Mouse (Mus musculus): ENCODE measurements around the gene Batf3. TPM values are rescaled to one million over a fixed set of nuclear protein-coding genes. Genes with fewer than 3 reads are reported as not detected.

Gene Batf3
- polyA plus RNA-seq, 1 experiment from 2014 or later: 2.2 TPM

GRCm38 (mm10) chr1:191114868-191115267 lies 17.2 kb downstream of the Batf3 start:
- WGBS: 82% methylated on average over 7 of the region's 7 CpGs
- no peaks in the 10 kb centered on the region for H3K4me1 ChIP-seq (ENCODE audit: control insufficient read depth, insufficient read depth, low read length)
- H3K27me3 ChIP-seq (ENCODE audit: control insufficient read depth, insufficient read depth, low read length): no peaks in the 10 kb centered on the region
- H3K27ac ChIP-seq (ENCODE audit: low read depth, low read length): no peak overlapping the region
- no peaks in the 10 kb centered on the region for H3K9me3 ChIP-seq (ENCODE audit: control insufficient read depth, low read length)
- H3K36me3 ChIP-seq (ENCODE audit: control insufficient read depth, insufficient read depth, low read length): no peaks in the 10 kb centered on the region
- no peak for ATAC-seq (ENCODE audit: low read depth)
- no peak overlapping the region for H3K4me3 ChIP-seq (ENCODE audit: low read depth, low read length)
- H3K4me2 ChIP-seq (ENCODE audit: low read depth, low read length): no peak overlapping the region
- H3K9ac ChIP-seq (replicated peaks; ENCODE audit: low read depth, low read length): no peak overlapping the region

GRCm38 (mm10) chr1:191115514-191116238 lies 18.0 kb downstream of the Batf3 start:
- no peak overlapping the region for H3K9ac ChIP-seq (replicated peaks; ENCODE audit: low read depth, low read length)
- H3K9me3 ChIP-seq (ENCODE audit: control insufficient read depth, low read length): no peaks in the 10 kb centered on the region
- H3K36me3 ChIP-seq (ENCODE audit: control insufficient read depth, insufficient read depth, low read length): no peaks in the 10 kb centered on the region
- WGBS: 76% methylated on average over 11 of the region's 11 CpGs
- H3K4me1 ChIP-seq (ENCODE audit: control insufficient read depth, insufficient read depth, low read length): no peaks in the 10 kb centered on the region
- no peak overlapping the region for H3K27ac ChIP-seq (ENCODE audit: low read depth, low read length)
- H3K4me3 ChIP-seq (ENCODE audit: low read depth, low read length): no peak overlapping the region
- peak; percentile 54; the same call in 1 of the 2 replicates for ATAC-seq (ENCODE audit: low read depth)
- H3K27me3 ChIP-seq (ENCODE audit: control insufficient read depth, insufficient read depth, low read length): no peaks in the 10 kb centered on the region
- no peak overlapping the region for H3K4me2 ChIP-seq (ENCODE audit: low read depth, low read length)

- 65% methylated on average over 3 of the region's 3 CpGs for WGBS
- H3K4me3 ChIP-seq (ENCODE audit: low read depth, low read length): no peak overlapping the region
- no peaks in the 10 kb centered on the region for H3K9me3 ChIP-seq (ENCODE audit: control insufficient read depth, low read length)
- H3K9ac ChIP-seq (replicated peaks; ENCODE audit: low read depth, low read length): no peak overlapping the region
- no peaks in the 10 kb centered on the region for H3K4me1 ChIP-seq (ENCODE audit: control insufficient read depth, insufficient read depth, low read length)
- H3K27me3 ChIP-seq (ENCODE audit: control insufficient read depth, insufficient read depth, low read length): no peaks in the 10 kb centered on the region
- no peak overlapping the region for H3K27ac ChIP-seq (ENCODE audit: low read depth, low read length)
- no peaks in the 10 kb centered on the region for H3K36me3 ChIP-seq (ENCODE audit: control insufficient read depth, insufficient read depth, low read length)
- no peak overlapping the region for H3K4me2 ChIP-seq (ENCODE audit: low read depth, low read length)
- ATAC-seq (ENCODE audit: low read depth): no peak
Measured at GRCm38 (mm10) chr1:191122744-191123143, 25.1 kb downstream of the Batf3 start.

- Histone ChIP-seq H3K36me3 (ENCODE audit: control insufficient read depth, insufficient read depth, low read length) (no peaks in the 10 kb centered on the region), H3K4me2 (ENCODE audit: low read depth, low read length) (no peak overlapping the region), H3K9me3 (ENCODE audit: control insufficient read depth, low read length) (no peaks in the 10 kb centered on the region), H3K4me1 (ENCODE audit: control insufficient read depth, insufficient read depth, low read length) (no peaks in the 10 kb centered on the region), H3K27me3 (ENCODE audit: control insufficient read depth, insufficient read depth, low read length) (no peaks in the 10 kb centered on the region), H3K27ac (ENCODE audit: low read depth, low read length) (no peak overlapping the region), H3K4me3 (ENCODE audit: low read depth, low read length) (no peak overlapping the region), H3K9ac (replicated peaks; ENCODE audit: low read depth, low read length) (no peak overlapping the region)
- 88% methylated on average over 2 of the region's 2 CpGs for WGBS
- ATAC-seq (ENCODE audit: low read depth): no peak
Measured at GRCm38 (mm10) chr1:191123696-191124095, 26.0 kb downstream of the Batf3 start.

GRCm38 (mm10) chr1:191124288-191124687 lies 26.6 kb downstream of the Batf3 start:
- no peaks in the 10 kb centered on the region for H3K9me3 ChIP-seq (ENCODE audit: control insufficient read depth, low read length)
- 70% methylated on average over 4 of the region's 4 CpGs for WGBS
- no peak for ATAC-seq (ENCODE audit: low read depth)
- no peaks in the 10 kb centered on the region for H3K27me3 ChIP-seq (ENCODE audit: control insufficient read depth, insufficient read depth, low read length)
- no peak overlapping the region for H3K27ac ChIP-seq (ENCODE audit: low read depth, low read length)
- H3K36me3 ChIP-seq (ENCODE audit: control insufficient read depth, insufficient read depth, low read length): no peaks in the 10 kb centered on the region
- no peak overlapping the region for H3K9ac ChIP-seq (replicated peaks; ENCODE audit: low read depth, low read length)
- no peak overlapping the region for H3K4me3 ChIP-seq (ENCODE audit: low read depth, low read length)
- no peak overlapping the region for H3K4me2 ChIP-seq (ENCODE audit: low read depth, low read length)
- H3K4me1 ChIP-seq (ENCODE audit: control insufficient read depth, insufficient read depth, low read length): no peaks in the 10 kb centered on the region

GRCm38 (mm10) chr1:191125811-191126638 lies 28.4 kb downstream of the Batf3 start:
- H3K9ac ChIP-seq (replicated peaks; ENCODE audit: low read depth, low read length): no peak overlapping the region
- no peak overlapping the region for H3K4me3 ChIP-seq (ENCODE audit: low read depth, low read length)
- H3K36me3 ChIP-seq (ENCODE audit: control insufficient read depth, insufficient read depth, low read length): no peaks in the 10 kb centered on the region
- H3K27me3 ChIP-seq (ENCODE audit: control insufficient read depth, insufficient read depth, low read length): no peaks in the 10 kb centered on the region
- no peaks in the 10 kb centered on the region for H3K4me1 ChIP-seq (ENCODE audit: control insufficient read depth, insufficient read depth, low read length)
- WGBS: 17% methylated on average over 38 of the region's 38 CpGs
- no peak overlapping the region for H3K27ac ChIP-seq (ENCODE audit: low read depth, low read length)
- no peaks in the 10 kb centered on the region for H3K9me3 ChIP-seq (ENCODE audit: control insufficient read depth, low read length)
- H3K4me2 ChIP-seq (ENCODE audit: low read depth, low read length): peak overlapping the region; percentile 43
- ATAC-seq (ENCODE audit: low read depth): 0 out of 2 replicates have a peak, but pooled peaks have one; percentile 24

GRCm38 (mm10) chr1:191131692-191132091 lies 34.0 kb downstream of the Batf3 start:
- Histone ChIP-seq H3K9me3 (ENCODE audit: control insufficient read depth, low read length) (no peaks in the 10 kb centered on the region), H3K4me2 (ENCODE audit: low read depth, low read length) (no peak overlapping the region), H3K4me1 (ENCODE audit: control insufficient read depth, insufficient read depth, low read length) (no peaks in the 10 kb centered on the region), H3K27me3 (ENCODE audit: control insufficient read depth, insufficient read depth, low read length) (no peaks in the 10 kb centered on the region), H3K4me3 (ENCODE audit: low read depth, low read length) (no peak overlapping the region), H3K9ac (replicated peaks; ENCODE audit: low read depth, low read length) (no peak overlapping the region), H3K36me3 (ENCODE audit: control insufficient read depth, insufficient read depth, low read length) (no peaks in the 10 kb centered on the region), H3K27ac (ENCODE audit: low read depth, low read length) (no peak overlapping the region)
- WGBS: 94% methylated on average over 2 of the region's 2 CpGs
- no peak for ATAC-seq (ENCODE audit: low read depth)

GRCm38 (mm10) chr1:191132240-191132639 lies 34.6 kb downstream of the Batf3 start:
- Histone ChIP-seq H3K4me1 (ENCODE audit: control insufficient read depth, insufficient read depth, low read length) (no peaks in the 10 kb centered on the region), H3K4me2 (ENCODE audit: low read depth, low read length) (no peak overlapping the region)
- 84% methylated on average over 5 of the region's 5 CpGs for WGBS

GRCm38 (mm10) chr1:191132934-191133333 lies 35.3 kb downstream of the Batf3 start:
- no peak overlapping the region for H3K4me2 ChIP-seq (ENCODE audit: low read depth, low read length)
- no peaks in the 10 kb centered on the region for H3K9me3 ChIP-seq (ENCODE audit: control insufficient read depth, low read length)
- H3K27ac ChIP-seq (ENCODE audit: low read depth, low read length): no peak overlapping the region
- WGBS: 81% methylated on average over 5 of the region's 5 CpGs
- ATAC-seq (ENCODE audit: low read depth): no peak
- H3K9ac ChIP-seq (replicated peaks; ENCODE audit: low read depth, low read length): no peak overlapping the region
- H3K4me1 ChIP-seq (ENCODE audit: control insufficient read depth, insufficient read depth, low read length): no peaks in the 10 kb centered on the region
- H3K36me3 ChIP-seq (ENCODE audit: control insufficient read depth, insufficient read depth, low read length): no peaks in the 10 kb centered on the region
- H3K27me3 ChIP-seq (ENCODE audit: control insufficient read depth, insufficient read depth, low read length): no peaks in the 10 kb centered on the region
- H3K4me3 ChIP-seq (ENCODE audit: low read depth, low read length): no peak overlapping the region

More at GRCm38 (mm10) chr1:191132240-191132639, 34.6 kb downstream of the Batf3 start:
- H3K27ac ChIP-seq (ENCODE audit: low read depth, low read length): no peak overlapping the region
- no peak overlapping the region for H3K4me3 ChIP-seq (ENCODE audit: low read depth, low read length)
- H3K9me3 ChIP-seq (ENCODE audit: control insufficient read depth, low read length): no peaks in the 10 kb centered on the region
- ATAC-seq (ENCODE audit: low read depth): no peak
- H3K9ac ChIP-seq (replicated peaks; ENCODE audit: low read depth, low read length): no peak overlapping the region
- H3K36me3 ChIP-seq (ENCODE audit: control insufficient read depth, insufficient read depth, low read length): no peaks in the 10 kb centered on the region
- H3K27me3 ChIP-seq (ENCODE audit: control insufficient read depth, insufficient read depth, low read length): no peaks in the 10 kb centered on the region
